Mouse (Mus musculus) heart, postnatal 4 days (tissue): ENCODE measurements around the gene Cfb. TPM values are rescaled to one million over a fixed set of nuclear protein-coding genes. Genes with fewer than 3 reads are reported as not detected.

ENCODE experiments used
- DNase-seq: peaks from one replicate; pipeline ENCODE4 v3.0.0; 2021
- total RNA-seq, 2 experiments: library from RNA; stranded (reverse); gene quantifications; 2 replicates each; pipeline ENCODE4 v1.2.3; 2021

The Cfb gene
- total RNA-seq, 2 experiments from 2014 or later, result 0.88 to 2.6 TPM

DNA sequence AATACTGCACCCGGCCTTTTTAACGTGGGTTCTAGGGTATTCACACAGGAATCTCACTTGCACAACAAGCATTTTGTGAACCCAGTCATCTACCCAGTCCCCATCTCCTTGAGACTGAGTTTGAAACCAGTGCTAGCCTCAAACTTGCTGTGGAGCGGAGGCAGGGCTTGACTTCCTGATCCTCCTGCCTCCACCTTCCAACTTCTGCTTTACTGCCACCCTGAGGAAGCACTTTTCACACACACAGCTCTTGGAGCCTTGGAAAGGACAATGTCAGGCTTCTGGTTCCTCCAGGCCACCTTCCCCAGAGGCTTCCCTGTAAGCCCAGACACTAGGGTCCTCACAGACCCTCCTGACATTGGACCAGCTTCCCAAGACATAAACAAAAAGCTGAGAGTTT, 21.0 kb upstream of the Cfb start:
- no peak for DNase-seq

GRCm38 (mm10) chr17:34881683-34882310, 19.5 kb upstream of the Cfb start, which contains the start of gene Gm20547:
TSS of gene Gm20547 (minus strand) at chr17:34882042.
- DNase-seq, result no peak

DNA sequence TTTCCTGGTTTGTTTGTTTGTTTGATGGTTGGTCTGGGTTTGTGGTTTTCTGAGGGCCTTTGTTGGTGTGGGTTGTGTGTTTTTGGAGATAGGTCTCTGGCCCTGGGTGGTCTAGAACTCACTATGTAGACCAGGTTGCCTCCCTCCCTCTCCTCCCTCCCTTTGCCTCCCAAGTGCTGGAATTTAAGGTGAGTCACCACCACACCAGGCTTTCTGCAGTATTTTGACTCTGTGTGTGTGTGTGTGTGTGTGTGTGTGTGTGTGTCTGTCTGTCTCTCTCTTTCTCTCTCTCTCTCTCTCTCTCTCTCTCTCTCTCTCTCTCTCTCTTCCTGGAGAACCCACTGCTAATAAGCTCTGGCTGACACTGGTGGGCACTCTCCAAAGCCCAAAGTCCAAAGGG, 18.8 kb upstream of the Cfb start:
- DNase-seq, result no peak

GRCm38 (mm10) chr17:34879336-34879879, 17.1 kb upstream of the Cfb start, which contains the start of gene Zbtb12:
TSS of gene Zbtb12 (plus strand) at chr17:34879483.
- no peak for DNase-seq

GRCm38 (mm10) chr17:34874321-34874720, 12.0 kb upstream of the Cfb start:
- DNase-seq, result no peak

DNA sequence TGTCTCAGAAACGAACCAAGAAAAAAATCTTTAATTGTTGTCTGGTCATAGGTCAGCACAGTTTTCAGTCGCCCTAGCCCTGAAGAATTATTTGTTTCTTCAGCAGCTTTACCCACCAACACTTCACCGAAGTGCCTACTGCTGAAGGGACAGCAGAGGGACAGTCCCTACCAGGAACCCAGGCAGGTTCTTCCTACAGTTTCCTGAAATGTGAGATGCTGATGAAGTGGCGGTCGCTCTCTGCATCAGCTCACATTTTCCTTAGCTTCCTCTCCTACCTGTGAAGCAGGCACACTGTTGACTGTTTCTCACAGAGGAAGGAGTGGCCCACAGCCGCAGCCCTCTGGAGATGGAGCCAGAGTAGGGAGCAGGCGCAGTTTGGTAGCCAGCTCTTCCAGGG, 3.7 kb upstream of the Cfb start:
- no peak for DNase-seq

GRCm38 (mm10) chr17:34861704-34862415, 458 bp downstream of the Cfb start:
- DNase-seq, result no peak

- no peak for DNase-seq
Observed at GRCm38 (mm10) chr17:34860514-34860913, 1.8 kb downstream of the Cfb start.

DNA sequence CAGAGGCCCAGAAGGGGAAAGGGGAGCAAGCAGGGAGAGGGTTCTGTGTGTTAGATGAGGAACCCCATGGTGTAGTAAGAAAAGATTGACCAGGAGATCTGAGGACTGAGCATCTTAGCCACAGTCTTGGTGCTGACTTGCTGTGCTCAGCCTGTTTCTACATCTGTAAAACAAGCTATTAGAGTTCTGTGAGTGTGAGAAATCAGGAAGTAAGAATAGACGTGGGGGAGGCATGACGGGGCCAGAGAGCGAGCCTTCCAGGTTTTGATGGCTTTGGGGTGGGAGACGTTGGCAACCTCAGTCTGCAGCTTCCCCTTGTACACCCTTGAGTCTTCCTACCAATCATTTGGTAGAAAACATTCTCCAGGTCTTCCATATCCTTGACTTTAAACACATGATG, 3.6 kb downstream of the Cfb start:
- DNase-seq, result no peak

DNA sequence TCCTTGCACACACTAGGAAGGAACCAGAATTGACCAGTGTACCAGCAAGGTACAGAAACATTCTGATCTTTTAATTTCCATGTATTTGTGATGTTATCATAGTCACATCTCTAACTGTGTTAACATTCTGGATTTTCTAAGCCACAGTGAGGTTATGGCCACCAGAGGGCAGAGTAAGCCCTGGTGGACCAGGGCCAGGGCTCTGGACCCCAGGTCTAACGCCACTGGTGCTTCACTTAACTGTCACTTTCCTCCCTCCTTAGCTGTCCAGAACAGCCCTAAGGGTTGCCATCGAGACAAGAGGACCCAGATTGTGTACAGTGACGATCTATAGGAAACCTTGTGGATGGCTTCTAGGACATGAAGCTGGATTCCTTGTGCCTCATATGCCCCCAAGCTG, 6.5 kb downstream of the Cfb start:
- peak; percentile 67 for DNase-seq

GRCm38 (mm10) chr17:34854761-34855160, 7.6 kb downstream of the Cfb start:
- DNase-seq, result no peak

GRCm38 (mm10) chr17:34853511-34853910, 8.8 kb downstream of the Cfb start:
- DNase-seq, result no peak

DNA sequence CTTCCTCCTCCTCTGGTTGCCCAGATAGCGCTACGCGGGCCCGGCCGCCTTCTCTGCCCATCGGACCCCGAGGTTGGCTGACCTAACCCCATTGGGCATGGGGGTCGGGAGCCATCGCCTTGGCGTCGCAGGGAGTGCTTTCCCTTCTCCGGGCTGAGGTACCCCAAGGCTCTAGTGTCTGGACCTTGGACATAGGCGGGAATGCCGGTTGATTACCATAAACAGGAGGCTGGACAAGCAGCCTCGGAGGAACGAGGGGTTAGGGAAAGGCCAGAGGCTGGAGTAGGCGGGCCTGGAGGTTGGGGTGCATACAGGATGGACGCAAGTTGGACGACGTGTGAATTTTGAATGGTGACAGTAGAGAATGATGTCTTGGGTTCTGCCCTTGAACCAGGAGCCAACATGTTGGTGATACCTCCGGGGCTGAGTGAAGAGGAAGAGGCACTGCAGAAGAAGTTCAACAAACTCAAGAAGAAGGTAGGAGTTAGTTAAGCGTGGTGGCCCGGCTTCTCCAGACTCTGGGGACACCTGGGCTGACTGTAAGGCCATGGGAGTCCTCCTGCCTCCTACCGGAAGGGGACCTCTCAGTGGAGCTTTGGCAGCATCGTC, 11.7 kb downstream of the Cfb start:
- no peak for DNase-seq

DNA sequence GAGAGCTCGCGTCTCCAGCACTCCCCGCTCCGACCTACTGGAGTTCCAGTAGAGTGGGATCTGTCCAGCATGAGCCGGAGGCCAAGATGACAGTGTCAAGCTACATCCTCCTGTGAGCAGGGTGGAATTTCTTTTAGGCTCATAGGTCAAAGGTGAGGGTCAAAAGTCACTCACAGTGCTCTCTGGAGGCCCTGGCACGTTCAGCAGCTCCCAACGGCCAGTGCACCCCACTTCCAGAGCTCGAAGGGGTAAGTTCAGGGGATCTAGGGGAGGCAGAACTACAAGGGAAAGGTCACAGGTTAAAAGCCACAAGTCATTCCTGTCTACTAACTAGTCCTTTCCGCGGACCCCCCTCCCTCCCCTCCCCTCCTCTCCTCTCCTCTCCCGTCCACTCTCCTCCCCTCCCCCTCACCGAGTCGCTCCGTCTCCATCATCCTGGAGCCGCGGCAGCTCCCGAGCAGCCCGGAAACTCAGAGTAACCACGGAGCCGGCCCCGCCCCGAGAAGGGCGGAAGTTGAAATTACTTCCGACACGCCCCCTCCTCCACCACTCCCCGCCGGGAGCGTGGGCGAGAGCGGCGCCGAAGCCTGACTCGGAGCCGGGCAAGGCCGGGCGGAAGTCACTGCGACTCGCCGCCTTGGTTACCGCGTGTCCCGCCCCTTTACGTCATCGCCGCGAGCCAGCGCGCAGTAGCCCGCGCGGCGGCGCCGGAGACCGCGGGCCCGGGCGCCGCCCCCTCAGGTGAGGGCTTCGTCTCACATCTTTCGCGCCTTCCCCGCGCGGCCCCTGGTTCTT, 12.4 kb downstream of the Cfb start, which contains the start of the genes Skiv2l and Nelfe:
Gene Skiv2l (minus strand): TSS at position 489 of the 795 bp plus-strand sequence.
Gene Nelfe (plus strand): TSS at position 670 of the 795 bp plus-strand sequence.
- DNase-seq, result peak; percentile 98

- no peak for DNase-seq
Observed at GRCm38 (mm10) chr17:34847615-34848014, 14.7 kb downstream of the Cfb start.

- DNase-seq, result no peak
Observed at GRCm38 (mm10) chr17:34847192-34847591, 15.1 kb downstream of the Cfb start.

GRCm38 (mm10) chr17:34844884-34845283, 17.4 kb downstream of the Cfb start:
- DNase-seq, result no peak

DNA sequence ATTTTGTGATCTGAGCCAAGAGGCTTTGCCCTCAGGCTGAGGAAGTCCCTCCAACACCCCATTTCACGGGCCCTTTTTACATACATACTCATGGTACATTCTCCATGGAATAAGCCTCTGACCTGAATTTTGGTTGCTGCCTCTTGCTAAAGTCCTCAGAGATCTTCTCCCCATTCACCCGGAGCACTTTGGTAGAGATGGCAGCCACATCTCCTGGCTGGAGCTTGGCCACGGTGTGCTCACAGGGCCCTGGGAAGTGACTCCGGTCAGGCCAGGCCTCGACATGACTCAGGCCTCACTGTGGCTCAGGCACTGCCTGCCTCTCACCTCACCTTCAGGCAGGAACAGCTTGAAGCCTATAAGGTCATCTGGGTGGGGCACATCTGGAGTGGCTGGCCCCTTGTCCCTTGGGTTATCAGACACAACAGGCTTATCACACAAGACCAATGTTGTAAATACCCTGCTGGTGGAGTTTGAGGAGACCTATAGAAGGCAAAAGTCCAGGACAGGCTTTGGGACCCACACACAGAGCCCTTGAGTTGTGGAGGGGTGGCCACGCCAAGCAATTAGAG, 21.5 kb downstream of the Cfb start:
- DNase-seq, result no peak

GRCm38 (mm10) chr17:34838785-34839184, 23.5 kb downstream of the Cfb start:
- DNase-seq, result no peak

DNA sequence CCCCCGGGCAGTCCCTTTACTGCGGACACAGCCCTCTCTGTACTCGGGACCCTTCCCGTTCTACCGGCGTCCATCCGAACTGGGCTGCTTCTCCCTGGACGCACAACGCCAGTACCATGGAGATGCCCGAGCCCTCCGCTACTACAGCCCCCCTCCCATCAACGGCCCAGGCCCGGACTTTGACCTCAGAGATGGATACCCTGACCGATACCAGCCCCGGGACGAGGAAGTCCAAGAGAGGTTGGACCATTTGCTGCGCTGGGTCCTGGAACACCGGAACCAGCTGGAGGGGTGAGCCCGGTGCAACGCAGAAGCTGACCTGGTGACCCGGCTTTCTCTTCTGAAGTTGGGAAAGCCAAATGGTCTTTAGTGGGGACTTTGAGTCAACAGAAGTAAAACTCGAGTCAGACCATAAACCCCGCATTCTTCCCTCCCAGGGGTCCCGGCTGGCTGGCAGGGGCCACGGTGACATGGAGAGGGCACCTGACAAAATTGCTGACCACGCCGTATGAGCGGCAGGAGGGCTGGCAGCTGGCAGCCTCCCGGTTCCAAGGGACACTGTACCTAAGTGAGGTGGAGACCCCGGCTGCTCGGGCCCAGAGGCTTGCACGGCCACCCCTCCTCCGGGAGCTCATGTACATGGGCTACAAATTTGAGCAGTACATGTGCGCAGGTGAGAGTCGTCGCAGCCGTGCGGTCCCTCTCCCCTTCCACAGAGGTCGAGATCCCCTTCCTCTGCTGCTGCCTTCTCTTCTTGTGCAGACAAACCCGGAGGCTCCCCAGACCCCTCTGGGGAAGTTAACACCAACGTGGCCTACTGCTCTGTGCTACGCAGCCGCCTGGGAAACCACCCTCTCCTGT, 24.6 kb downstream of the Cfb start:
- peak; percentile 25 for DNase-seq

GRCm38 (mm10) chr17:34836856-34837221, 25.5 kb downstream of the Cfb start, which contains the start of the genes Stk19 and Dxo:
TSS of gene Stk19 (minus strand) at chr17:34836945.
TSS of gene Dxo (plus strand) at chr17:34837019.
- DNase-seq, result peak; percentile 97
